In the genomic region with DNA sequence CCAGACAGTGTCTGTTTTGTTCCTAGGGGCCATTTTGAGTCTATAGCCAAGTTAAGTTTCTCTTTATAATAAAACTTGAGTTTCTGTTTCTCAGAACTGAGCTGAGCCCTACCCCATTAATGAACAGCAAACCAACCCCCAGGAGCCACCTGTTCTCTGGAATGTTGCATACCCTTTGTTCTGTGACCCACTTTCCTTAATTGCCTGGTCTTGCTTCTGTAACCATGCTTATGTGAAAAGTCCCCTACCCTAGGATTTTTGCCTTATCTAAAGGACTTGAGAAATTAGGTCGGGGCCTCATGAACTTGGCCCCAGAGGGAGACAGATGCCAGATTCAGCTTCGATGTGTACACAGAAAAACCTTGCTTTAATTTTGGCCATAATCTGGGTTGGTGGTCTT, we compare ENCODE assay signal across 23 mouse cellular contexts. TPM values are rescaled to one million over a fixed set of nuclear protein-coding genes. Genes with fewer than 3 reads are reported as not detected.
"Had no signal": no experiment of that assay in that cellular context is flagged by ENCODE, and none has a peak within 500 bp of the region (broad histone marks: within the 10 kb centered on the region; RNA-seq: fewer than 3 reads in every experiment).

No protein-coding gene starts in this region.

- H3K4me3 ChIP-seq: left cerebral cortex, adult 2 months; neural tube, embryonic 15.5 days; stomach, embryonic 15.5 days had no signal

- ATAC-seq: intestine, postnatal 0 days; midbrain, embryonic 16.5 days had no signal

- H3K9ac ChIP-seq: liver, embryonic 14.5 days; neural tube, embryonic 15.5 days; stomach, embryonic 15.5 days had no signal

- H3K36me3 ChIP-seq: neural tube, embryonic 15.5 days; stomach, embryonic 15.5 days had no signal

- H3K9me3 ChIP-seq: neural tube, embryonic 15.5 days; stomach, embryonic 15.5 days had no signal

- DNase-seq: kidney, postnatal 25 days; lung, adult 18-20 months; lung, postnatal 10 days; right cerebral cortex, postnatal 4 days; spleen, adult 18-20 months; thymus, adult 2 months; thymus, postnatal 25 days had no signal

- H3K27ac ChIP-seq: left cerebral cortex, adult 2 months; liver, embryonic 14.5 days; neural tube, embryonic 15.5 days; stomach, embryonic 15.5 days had no signal

- H3K4me2 ChIP-seq: neural tube, embryonic 15.5 days; stomach, embryonic 15.5 days had no signal

- H3K27me3 ChIP-seq: neural tube, embryonic 15.5 days; stomach, embryonic 15.5 days had no signal

- H3K4me1 ChIP-seq: stomach, embryonic 15.5 days had no signal

RNA-seq across cellular contexts. Expression of a gene that starts 37.9 kb away (rescaled TPM):
- total RNA-seq: layer of hippocampus, postnatal 25 days; left cerebral cortex, adult 2 months; left cerebral cortex, postnatal 14 days; liver, adult 2 months; megakaryocyte progenitor cell, adult 5-6 weeks had no signal
- polyA plus RNA-seq: inflammation-experienced regulatory T-cells, adult 6 months; intestine, postnatal 0 days; kidney, embryonic 14.5 days; limb, embryonic 11.5 days; liver, adult 2 months; liver, embryonic 14.5 days; midbrain, embryonic 16.5 days; neural tube, embryonic 11.5 days; neural tube, embryonic 15.5 days; stomach, embryonic 15.5 days; testis, adult 2 months; thymus, adult 2 months; urinary bladder, adult 2 months had no signal

RNA-seq across cellular contexts. Expression of a gene that starts 59.3 kb away (rescaled TPM):
- total RNA-seq: layer of hippocampus, postnatal 25 days; left cerebral cortex, adult 2 months; left cerebral cortex, postnatal 14 days; liver, adult 2 months; megakaryocyte progenitor cell, adult 5-6 weeks had no signal
- polyA plus RNA-seq: inflammation-experienced regulatory T-cells, adult 6 months; kidney, embryonic 14.5 days; liver, adult 2 months; urinary bladder, adult 2 months had no signal
